Mouse (Mus musculus): ENCODE results near the gene Tmem163. TPM values are rescaled to one million over a fixed set of nuclear protein-coding genes. Genes with fewer than 3 reads are reported as not detected.

The Tmem163 gene
- polyA plus RNA-seq, 1 experiment: not detected

- Histone ChIP-seq H3K79me2 (ENCODE audit: control insufficient read depth, insufficient read depth) (no peaks in the 10 kb centered on the region), H3K4me3 (no peak overlapping the region), H3K36me3 (ENCODE audit: control insufficient read depth, insufficient read depth) (no peaks in the 10 kb centered on the region), H3ac (ENCODE audit: control insufficient read depth, insufficient read length) (no peak overlapping the region), H3K4me2 (ENCODE audit: low read depth) (no peak overlapping the region), H3K27me3 (ENCODE audit: control insufficient read depth, insufficient read depth, insufficient read length) (no peaks in the 10 kb centered on the region)
- no peak for TF ChIP-seq E2F4 (IDR thresholded peaks at IDR 0.05; ENCODE audit: insufficient read depth)
- no peak for TF ChIP-seq MYOG (IDR thresholded peaks at IDR 0.05; ENCODE audit: control insufficient read depth in 1 of 3, insufficient read depth in 1 of 3, insufficient read length in 2 of 3, low read depth in 2 of 3)
- no peak for TF ChIP-seq USF1 (IDR thresholded peaks at IDR 0.05; ENCODE audit: low read depth)
- no peak for TF ChIP-seq MYOD1 (IDR thresholded peaks at IDR 0.05; ENCODE audit: control insufficient read depth in 1 of 3, insufficient read length in 2 of 3, low read depth in 2 of 3)
- TF ChIP-seq TCF3 (IDR thresholded peaks at IDR 0.05; ENCODE audit: insufficient read length, low read depth): no peak
- TF ChIP-seq REST (IDR thresholded peaks at IDR 0.05; ENCODE audit: insufficient read depth, insufficient read length): no peak
- no peak for TF ChIP-seq POLR2AphosphoS2 (IDR thresholded peaks at IDR 0.05; ENCODE audit: insufficient read length, low read depth)
- no peak for TF ChIP-seq TCF12 (IDR thresholded peaks at IDR 0.05; ENCODE audit: insufficient read depth, poor library complexity, severe bottlenecking)
- no peak for TF ChIP-seq SRF (IDR thresholded peaks at IDR 0.05; ENCODE audit: control insufficient read depth, insufficient read length, low read depth)
- no peak for TF ChIP-seq CEBPB (IDR thresholded peaks at IDR 0.05; ENCODE audit: insufficient read depth, poor library complexity, severe bottlenecking)
- TF ChIP-seq MAX (IDR thresholded peaks at IDR 0.05; ENCODE audit: low read depth): no peak
- TF ChIP-seq POLR2A (IDR thresholded peaks at IDR 0.05; ENCODE audit: insufficient read length, low read depth): no peak
Measured at GRCm38 (mm10) chr1:127548078-127548477, 131.3 kb downstream of the Tmem163 start.

- no peak overlapping the region for H3ac ChIP-seq (ENCODE audit: control insufficient read depth, insufficient read length)
- TF ChIP-seq TCF3 (IDR thresholded peaks at IDR 0.05; ENCODE audit: insufficient read length, low read depth) (no peak), MAX (IDR thresholded peaks at IDR 0.05; ENCODE audit: low read depth) (no peak), REST (IDR thresholded peaks at IDR 0.05; ENCODE audit: insufficient read depth, insufficient read length) (no peak), POLR2AphosphoS2 (IDR thresholded peaks at IDR 0.05; ENCODE audit: insufficient read length, low read depth) (no peak), USF1 (IDR thresholded peaks at IDR 0.05; ENCODE audit: low read depth) (no peak)
- no peaks in the 10 kb centered on the region for H3K36me3 ChIP-seq (ENCODE audit: control insufficient read depth, insufficient read depth)
- no peak overlapping the region for H3K4me3 ChIP-seq
- H3K27me3 ChIP-seq (ENCODE audit: control insufficient read depth, insufficient read depth, insufficient read length): no peaks in the 10 kb centered on the region
- H3K79me2 ChIP-seq (ENCODE audit: control insufficient read depth, insufficient read depth): no peaks in the 10 kb centered on the region
- H3K4me2 ChIP-seq (ENCODE audit: low read depth): no peak overlapping the region
Measured at GRCm38 (mm10) chr1:127542756-127543155, 136.6 kb downstream of the Tmem163 start.

GRCm38 (mm10) chr1:127541931-127542330 is 137.4 kb downstream of the Tmem163 start:
- H3ac ChIP-seq (ENCODE audit: control insufficient read depth, insufficient read length): no peak overlapping the region
- H3K27me3 ChIP-seq (ENCODE audit: control insufficient read depth, insufficient read depth, insufficient read length): no peaks in the 10 kb centered on the region
- H3K36me3 ChIP-seq (ENCODE audit: control insufficient read depth, insufficient read depth): no peaks in the 10 kb centered on the region
- no peak overlapping the region for H3K4me2 ChIP-seq (ENCODE audit: low read depth)
- TF ChIP-seq REST (IDR thresholded peaks at IDR 0.05; ENCODE audit: insufficient read depth, insufficient read length): no peak
- no peak for TF ChIP-seq TCF12 (IDR thresholded peaks at IDR 0.05; ENCODE audit: insufficient read depth, poor library complexity, severe bottlenecking)
- H3K4me3 ChIP-seq: no peak overlapping the region
- no peaks in the 10 kb centered on the region for H3K79me2 ChIP-seq (ENCODE audit: control insufficient read depth, insufficient read depth)

GRCm38 (mm10) chr1:127541522-127541921 is 137.8 kb downstream of the Tmem163 start:
- Histone ChIP-seq H3K4me3 (no peak overlapping the region), H3K36me3 (ENCODE audit: control insufficient read depth, insufficient read depth) (no peaks in the 10 kb centered on the region), H3K79me2 (ENCODE audit: control insufficient read depth, insufficient read depth) (no peaks in the 10 kb centered on the region), H3K27me3 (ENCODE audit: control insufficient read depth, insufficient read depth, insufficient read length) (no peaks in the 10 kb centered on the region), H3K4me2 (ENCODE audit: low read depth) (no peak overlapping the region), H3ac (ENCODE audit: control insufficient read depth, insufficient read length) (no peak overlapping the region)
- no peak for TF ChIP-seq TCF3 (IDR thresholded peaks at IDR 0.05; ENCODE audit: insufficient read length, low read depth)
- TF ChIP-seq SRF (IDR thresholded peaks at IDR 0.05; ENCODE audit: control insufficient read depth, insufficient read length, low read depth): no peak
- TF ChIP-seq CEBPB (IDR thresholded peaks at IDR 0.05; ENCODE audit: insufficient read depth, poor library complexity, severe bottlenecking): no peak
- no peak for TF ChIP-seq E2F4 (IDR thresholded peaks at IDR 0.05; ENCODE audit: insufficient read depth)

- H3ac ChIP-seq (ENCODE audit: control insufficient read depth, insufficient read length): no peak overlapping the region
- H3K4me3 ChIP-seq: no peak overlapping the region
- no peaks in the 10 kb centered on the region for H3K27me3 ChIP-seq (ENCODE audit: control insufficient read depth, insufficient read depth, insufficient read length)
- TF ChIP-seq POLR2A (IDR thresholded peaks at IDR 0.05; ENCODE audit: insufficient read length, low read depth): no peak
- no peak for TF ChIP-seq TCF3 (IDR thresholded peaks at IDR 0.05; ENCODE audit: insufficient read length, low read depth)
- no peak for TF ChIP-seq MAX (IDR thresholded peaks at IDR 0.05; ENCODE audit: low read depth)
- no peaks in the 10 kb centered on the region for H3K36me3 ChIP-seq (ENCODE audit: control insufficient read depth, insufficient read depth)
- no peak overlapping the region for H3K4me2 ChIP-seq (ENCODE audit: low read depth)
- H3K79me2 ChIP-seq (ENCODE audit: control insufficient read depth, insufficient read depth): no peaks in the 10 kb centered on the region
Measured at GRCm38 (mm10) chr1:127537204-127538038, 141.9 kb downstream of the Tmem163 start.
